Mouse (Mus musculus): Measurements from ENCODE around the gene E030030I06Rik. TPM values are rescaled to one million over a fixed set of nuclear protein-coding genes. Genes with fewer than 3 reads are reported as not detected.
"Not testable (repeated sequence)": the region's sequence is repeated elsewhere in the genome, so short reads cannot be mapped to it uniquely, and the experiment has no call there.

The E030030I06Rik gene
- total RNA-seq, 1 experiment from 2014 or later, result 8.5 TPM

GRCm38 (mm10) chr10:22151863-22152640 lies 3.0 kb upstream of the E030030I06Rik start:
- not testable (repeated sequence) for DNase-seq

- not testable (repeated sequence) for DNase-seq
Measured at GRCm38 (mm10) chr10:22151056-22151862, 2.2 kb upstream of the E030030I06Rik start.

- no peak for DNase-seq
Measured at GRCm38 (mm10) chr10:22150593-22150992, 1.5 kb upstream of the E030030I06Rik start.

DNA sequence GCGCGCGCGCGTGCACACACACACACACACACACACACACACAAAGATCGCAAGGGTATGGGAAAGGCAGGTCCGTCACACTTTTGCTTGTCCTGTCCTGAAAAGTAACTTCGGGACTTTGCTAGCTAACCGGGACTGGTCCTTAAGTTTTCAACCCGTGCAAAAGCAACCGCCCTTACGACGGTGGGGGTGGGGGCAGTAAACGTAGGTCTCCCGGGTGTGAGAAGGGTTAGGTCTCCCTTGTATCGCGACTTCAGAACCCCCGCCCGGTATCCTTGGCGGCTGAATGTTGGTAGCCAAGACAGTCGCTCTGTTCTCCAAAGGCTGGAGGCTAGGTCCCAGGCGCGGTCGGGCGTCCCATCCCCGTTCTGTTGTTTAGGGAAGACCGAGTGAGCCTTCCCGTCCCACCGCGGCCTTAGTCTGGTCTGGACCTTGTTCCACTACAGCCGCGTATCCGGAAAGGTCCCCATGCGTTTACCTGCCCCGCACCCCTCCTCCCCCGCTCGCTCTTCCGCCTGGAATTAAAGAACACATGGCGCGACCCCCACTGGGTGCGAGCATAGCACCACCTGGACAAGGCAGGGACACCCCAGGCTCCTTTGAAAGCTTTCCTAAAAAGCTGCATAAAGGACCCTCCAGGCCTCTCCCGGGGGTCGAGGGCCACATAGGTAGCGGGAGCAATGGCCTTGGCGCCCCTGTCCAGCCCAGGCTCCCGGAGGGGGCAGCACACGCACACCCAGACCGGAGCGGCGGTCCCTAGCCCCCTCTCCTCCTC lies 808 bp upstream of the E030030I06Rik start:
- no peak for DNase-seq

- peak; percentile 86 for DNase-seq
Measured at GRCm38 (mm10) chr10:22148441-22149072, 513 bp downstream of the E030030I06Rik start.

- DNase-seq, result no peak
Measured at GRCm38 (mm10) chr10:22142926-22143325, 6.1 kb downstream of the E030030I06Rik start.

DNA sequence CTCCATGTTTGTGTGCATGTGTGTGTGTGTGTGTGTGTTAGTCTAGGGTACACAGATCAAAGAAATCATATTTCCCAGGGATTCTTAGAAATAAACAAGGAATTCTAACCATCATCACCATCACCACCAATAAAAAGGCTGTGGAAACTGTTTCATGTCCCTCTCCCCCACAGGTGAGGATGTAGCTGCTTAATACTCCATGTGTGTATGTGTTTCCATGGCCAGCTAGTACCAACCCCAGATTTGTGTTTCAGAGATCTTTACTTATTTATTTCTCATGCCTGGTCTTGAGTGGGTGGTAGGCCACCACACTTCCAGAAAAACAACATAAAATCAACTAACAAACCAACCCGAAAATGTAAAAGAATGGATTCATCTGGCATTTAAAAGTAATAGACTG lies 6.9 kb downstream of the E030030I06Rik start:
- DNase-seq, result not testable (repeated sequence)

- DNase-seq, result peak; percentile 85
Measured at GRCm38 (mm10) chr10:22140665-22141280, 8.3 kb downstream of the E030030I06Rik start.

DNA sequence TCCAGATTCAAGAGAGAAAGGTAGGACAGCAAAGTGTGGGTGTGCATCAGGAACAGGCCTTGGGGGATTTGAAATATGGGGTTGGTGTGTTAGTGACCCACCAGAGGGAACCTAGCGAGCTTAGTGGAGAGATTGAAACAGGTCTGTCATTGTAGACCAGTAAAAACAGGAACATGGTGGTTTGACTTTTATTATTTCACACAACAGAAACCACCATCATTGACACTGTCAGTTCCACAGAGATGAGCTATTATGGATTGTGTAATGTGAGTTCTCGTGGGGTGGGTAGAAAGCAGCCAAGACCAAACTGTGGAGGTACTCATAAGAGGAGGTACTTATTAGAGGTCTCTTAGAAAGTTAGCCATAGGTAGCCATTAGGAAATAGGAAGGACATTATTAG lies 74.5 kb downstream of the E030030I06Rik start:
- no peak for DNase-seq

DNA sequence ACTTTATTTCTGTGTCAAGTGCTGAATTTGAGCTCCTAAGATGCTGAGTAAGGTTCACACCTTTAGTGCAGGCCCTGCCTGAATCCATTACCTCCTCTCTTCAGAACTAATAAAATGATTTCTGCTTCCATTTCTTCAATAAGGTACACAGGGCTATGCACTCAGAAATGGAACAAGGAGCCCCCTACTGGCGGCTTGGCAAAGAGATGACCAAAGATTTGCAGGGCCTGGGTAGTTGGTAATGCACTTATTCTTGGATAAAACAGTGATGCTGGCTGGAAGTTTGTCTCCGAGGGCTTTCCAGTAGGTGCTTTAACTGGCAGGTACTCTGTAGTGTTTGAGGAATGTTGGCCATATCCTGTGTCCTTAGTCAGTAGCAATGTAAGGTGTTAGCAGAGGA lies 76.3 kb downstream of the E030030I06Rik start:
- DNase-seq, result no peak

DNA sequence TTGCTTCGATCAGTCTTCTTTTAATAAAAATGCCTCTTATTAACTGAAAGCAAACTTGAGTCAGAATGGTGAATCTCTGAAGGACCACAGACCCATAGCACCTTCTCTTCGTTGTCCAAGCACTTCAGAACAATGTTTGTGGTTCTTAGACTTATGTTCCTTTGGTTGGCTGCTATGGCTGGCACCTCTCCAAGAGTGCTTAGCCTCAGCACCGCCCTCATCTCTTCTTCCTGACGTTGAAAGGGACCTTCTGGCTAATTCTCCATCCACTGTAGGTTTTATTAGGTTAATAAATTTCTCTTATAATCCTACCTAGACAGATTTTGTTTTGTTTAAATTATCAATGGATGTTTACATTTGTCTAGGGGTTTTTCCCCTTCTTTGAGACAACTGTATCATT lies 78.5 kb downstream of the E030030I06Rik start:
- DNase-seq, result no peak

DNA sequence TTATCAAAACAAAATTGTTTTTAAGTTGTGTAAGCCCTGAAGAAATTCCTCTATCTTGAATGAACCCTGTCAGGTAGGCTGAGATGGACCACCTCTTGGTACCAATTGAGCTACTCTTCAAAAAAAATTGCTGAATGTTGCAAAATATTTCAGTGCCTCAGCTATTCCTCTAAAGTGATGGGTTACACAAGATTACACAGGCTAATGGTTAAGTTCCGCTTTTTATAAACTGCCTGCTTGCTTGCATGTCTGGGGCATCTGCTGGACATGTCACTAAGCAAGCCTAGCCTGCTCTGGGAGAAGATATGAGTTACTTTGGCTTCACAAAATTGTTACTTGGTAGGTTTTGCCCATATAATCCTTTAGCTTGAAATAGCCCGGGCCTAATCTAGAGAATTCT lies 78.9 kb downstream of the E030030I06Rik start:
- DNase-seq, result no peak

GRCm38 (mm10) chr10:22067979-22068378 lies 81.1 kb downstream of the E030030I06Rik start, which contains the start of gene 4930444G20Rik:
Gene 4930444G20Rik (minus strand): TSS chr10:22068079.
- not testable (repeated sequence) for DNase-seq

Other genes with a start within 250 kb of the E030030I06Rik start
- not detected in 2 replicates for gene 4930444G20Rik, start 81.2 kb downstream of the E030030I06Rik start, total RNA-seq (2021)
- gene Raet1e, start 9.3 kb upstream of the E030030I06Rik start, total RNA-seq (2021), result 1.3 and 1.6 TPM in 2 replicates
- 0.45 TPM in 1 of 2 replicates, not detected in the other for gene H60b, start 9.3 kb upstream of the E030030I06Rik start, total RNA-seq (2021)
- gene Raet1d, start 211.3 kb upstream of the E030030I06Rik start, total RNA-seq (2021), result 0.85 TPM in 1 of 2 replicates, not detected in the other

Measured in adrenal gland, postnatal 14 days (tissue).